Mouse (Mus musculus) left cerebral cortex, adult 8-10 months (tissue): ENCODE data around the gene Gm20388. TPM values are rescaled to one million over a fixed set of nuclear protein-coding genes. Genes with fewer than 3 reads are reported as not detected.
A peak's percentile ranks its signal among the peaks of the same experiment; 100 is the strongest.
"Not testable (repeated sequence)": the region's sequence is repeated elsewhere in the genome, so short reads cannot be mapped to it uniquely, and the experiment has no call there.

Experiments
- DNase-seq, 2 experiments: peaks; one replicate each; pipeline ENCODE4 v3.0.0; 2022; ENCODE audit warnings: low spot score in 2 of 2
- total RNA-seq, 4 experiments: library from RNA; stranded (reverse); gene quantifications; 2 replicates each; pipeline ENCODE4 v1.2.4; 2022

Gm20388 gene
- total RNA-seq, 4 experiments from 2014 or later, result 10.4 to 20.8 (median 16.4) TPM

DNA sequence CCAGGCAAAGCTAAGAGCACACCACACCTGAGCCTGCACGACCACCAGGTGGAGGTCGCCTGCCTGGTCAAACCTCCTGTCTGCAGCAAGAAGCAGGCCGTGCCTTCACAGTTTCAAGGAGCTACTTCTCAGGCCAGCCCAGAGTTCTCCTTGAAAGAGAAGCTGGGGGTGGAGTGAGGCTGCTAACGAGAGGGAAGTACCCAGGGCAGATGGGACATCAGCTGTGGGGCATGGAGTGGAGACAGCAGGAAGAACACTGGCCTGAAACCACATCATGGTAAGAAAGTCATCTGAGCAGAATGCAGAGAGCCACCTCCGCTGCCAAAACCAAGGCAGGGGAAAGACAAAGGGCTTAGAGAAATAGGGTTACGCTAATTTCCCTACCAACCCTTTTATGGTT, 753.9 kb downstream of the Gm20388 start:
- DNase-seq, result no peak

- no peak for DNase-seq
Measured at GRCm38 (mm10) chr8:120665726-120666455, 755.2 kb downstream of the Gm20388 start.

DNA sequence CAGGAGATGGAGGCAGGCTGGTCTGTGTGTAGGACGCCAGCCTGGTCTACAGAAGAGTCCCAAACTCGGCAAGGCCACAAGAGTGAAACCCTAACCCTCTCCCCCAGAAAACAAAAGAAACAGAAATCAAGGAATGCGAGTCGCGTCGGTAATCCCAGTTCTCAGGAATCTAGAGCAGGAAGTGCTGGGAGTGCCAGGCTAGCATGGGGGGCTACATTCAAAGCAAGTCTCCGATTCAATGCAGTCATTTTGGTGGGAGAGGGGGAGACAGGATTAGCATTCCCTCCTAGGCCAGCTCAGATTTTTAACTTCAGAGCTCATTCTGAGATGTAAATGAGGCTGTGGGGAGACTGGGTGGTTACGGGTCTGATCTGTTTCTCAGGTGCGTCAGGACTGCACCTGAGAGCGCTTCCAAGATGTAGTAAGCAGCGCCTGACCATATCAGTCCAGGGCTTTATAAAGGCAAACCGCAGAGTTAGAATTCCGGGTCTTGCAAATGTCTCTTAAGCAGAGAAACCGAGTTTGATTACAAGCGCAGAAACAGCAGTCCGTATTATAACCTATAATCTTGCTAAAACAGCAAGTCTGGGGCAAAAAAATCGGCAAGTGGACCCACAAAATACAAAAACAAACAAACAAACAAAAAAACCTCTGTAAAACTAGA, 756.3 kb downstream of the Gm20388 start:
- DNase-seq, result no peak

- DNase-seq, result peak; percentile 73 to 85
Measured at GRCm38 (mm10) chr8:120667561-120668373, 757.1 kb downstream of the Gm20388 start, which contains the start of the genes Gm27021 and Cox4i1. Gene Gm27021 (minus strand): TSS chr8:120668079. Gene Cox4i1 (plus strand): TSS chr8:120668222.

- DNase-seq, result no peak
Measured at GRCm38 (mm10) chr8:120668374-120668905, 757.8 kb downstream of the Gm20388 start, which contains the start of gene Emc8. Gene Emc8 (minus strand): TSS chr8:120668573.

DNA sequence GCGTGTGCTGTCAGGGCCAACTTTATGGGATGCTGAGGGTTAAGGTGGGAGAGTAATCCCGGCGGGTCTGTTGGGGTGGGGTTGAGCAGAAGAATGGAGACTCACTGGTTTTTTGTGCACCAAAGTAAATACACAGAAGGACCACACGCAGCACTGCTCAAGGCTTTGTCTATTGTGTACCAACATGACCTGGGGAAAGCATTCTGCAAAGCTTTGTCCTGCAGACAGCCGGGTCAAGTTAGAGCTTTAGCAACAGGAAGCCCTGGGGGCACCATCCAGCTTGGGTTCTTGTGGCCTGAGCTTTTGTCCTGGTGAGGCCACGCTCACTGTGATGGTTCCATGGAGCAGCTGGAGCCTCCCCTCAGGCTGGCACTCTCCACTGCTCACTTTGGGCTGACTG, 761.1 kb downstream of the Gm20388 start:
- DNase-seq, result no peak

DNA sequence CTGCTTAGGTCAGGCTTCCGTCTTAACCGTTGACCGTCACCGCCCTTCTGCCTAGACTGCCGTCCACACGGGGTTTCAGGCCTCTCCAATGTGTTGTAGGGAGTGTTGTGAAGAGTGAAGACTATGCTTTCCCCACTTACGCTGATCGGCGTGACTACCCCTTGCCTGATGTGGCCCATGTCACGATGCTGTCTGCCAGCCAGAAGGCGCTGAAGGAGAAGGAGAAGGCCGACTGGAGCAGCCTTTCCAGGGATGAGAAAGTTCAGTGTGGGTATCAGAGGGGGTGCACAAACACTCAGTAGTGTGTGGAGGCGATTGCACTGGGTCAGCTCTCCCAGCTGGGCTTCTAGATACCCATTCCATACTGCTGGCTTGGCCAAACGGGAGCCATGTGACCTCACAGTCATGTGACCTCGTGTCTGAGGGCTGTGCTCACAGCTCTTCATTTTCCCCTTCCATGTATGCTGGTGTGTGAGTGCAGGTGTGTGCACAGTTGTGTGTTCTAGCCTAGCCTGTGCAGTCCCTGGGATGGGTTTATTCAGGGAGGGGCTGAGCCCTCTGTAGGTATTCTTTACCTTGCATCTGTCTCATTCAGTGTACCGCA, 762.1 kb downstream of the Gm20388 start:
- DNase-seq, result no peak

DNA sequence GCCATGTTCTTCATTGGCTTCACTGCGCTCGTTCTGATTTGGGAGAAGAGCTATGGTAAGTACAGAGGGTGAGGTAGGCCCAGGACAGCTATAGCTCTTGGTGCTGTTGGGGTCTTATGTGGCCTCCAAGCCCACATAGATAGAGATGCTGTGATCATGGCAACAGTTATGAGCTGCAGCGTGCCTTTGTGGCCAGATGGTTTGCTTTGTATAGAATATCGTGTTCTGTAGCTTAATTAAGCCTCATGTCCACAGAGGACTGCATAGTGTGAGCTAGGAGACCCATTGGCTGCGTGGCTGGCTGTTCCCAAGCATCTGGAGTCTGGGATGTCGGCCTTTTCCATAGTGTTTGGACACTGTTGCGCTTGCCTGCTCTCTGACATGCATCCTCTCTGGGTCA, 762.7 kb downstream of the Gm20388 start:
- DNase-seq, result no peak

GRCm38 (mm10) chr8:120675718-120676117, 765.1 kb downstream of the Gm20388 start:
- no peak for DNase-seq

GRCm38 (mm10) chr8:120678447-120678846, 767.8 kb downstream of the Gm20388 start:
- peak; percentile 60 to 81 for DNase-seq

DNA sequence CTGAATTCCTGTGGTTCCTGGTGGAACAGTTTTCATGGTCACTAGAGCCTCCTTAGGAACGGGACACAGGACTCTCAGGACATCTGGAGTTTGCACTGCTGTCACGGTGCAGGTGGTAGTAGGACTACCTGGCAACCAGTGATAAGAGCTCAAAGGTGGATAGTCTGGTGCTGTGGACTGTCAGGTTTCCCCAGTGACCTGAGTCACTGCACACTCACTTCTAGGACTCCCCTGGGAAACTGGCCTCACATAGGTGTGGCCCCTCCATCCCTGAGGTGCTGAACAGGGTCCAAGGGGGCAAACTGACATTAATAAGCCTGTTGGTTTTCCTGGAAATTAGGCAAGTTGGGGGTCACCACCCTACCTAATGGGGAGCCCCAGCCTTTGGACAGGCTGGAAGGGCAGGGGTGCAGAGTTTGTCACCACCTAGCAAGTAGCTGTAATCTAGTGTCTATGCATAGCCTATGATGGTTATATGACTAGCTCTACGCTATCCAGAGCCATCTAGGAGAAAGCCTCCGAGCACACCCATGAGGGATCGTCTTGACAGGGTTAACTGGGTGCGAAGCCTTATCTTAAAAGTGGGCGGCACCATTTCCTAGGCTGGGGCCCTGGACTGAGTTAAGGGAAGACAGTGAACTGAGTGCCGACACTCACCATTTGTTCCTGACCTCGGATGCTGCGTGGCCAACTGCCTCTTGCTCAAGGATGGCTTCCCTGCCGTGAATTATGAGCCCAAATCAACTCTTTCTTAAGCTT, 769.2 kb downstream of the Gm20388 start:
- DNase-seq, result no peak

GRCm38 (mm10) chr8:120680405-120680804, 769.8 kb downstream of the Gm20388 start:
- DNase-seq, result not testable (repeated sequence)

DNA sequence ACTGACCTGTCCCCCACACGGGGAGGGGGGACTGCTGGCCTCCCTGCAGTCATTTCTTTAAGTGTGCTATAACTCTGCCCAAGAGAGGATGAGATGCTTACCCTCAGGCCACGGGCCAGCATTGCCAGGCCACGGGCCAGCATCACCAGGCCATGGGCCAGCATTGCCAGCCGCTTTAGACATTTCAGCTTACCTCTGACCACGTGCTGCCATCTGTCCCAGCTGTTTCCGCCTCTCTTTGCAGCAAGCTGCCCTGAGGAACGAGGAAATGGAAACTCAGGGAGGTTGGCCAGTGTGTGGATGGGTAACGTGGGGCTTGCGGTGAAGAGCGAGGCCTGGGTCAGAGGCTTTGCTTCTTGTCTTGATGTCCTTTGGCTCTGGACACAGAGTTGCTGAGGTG, 770.5 kb downstream of the Gm20388 start:
- no peak for DNase-seq

DNA sequence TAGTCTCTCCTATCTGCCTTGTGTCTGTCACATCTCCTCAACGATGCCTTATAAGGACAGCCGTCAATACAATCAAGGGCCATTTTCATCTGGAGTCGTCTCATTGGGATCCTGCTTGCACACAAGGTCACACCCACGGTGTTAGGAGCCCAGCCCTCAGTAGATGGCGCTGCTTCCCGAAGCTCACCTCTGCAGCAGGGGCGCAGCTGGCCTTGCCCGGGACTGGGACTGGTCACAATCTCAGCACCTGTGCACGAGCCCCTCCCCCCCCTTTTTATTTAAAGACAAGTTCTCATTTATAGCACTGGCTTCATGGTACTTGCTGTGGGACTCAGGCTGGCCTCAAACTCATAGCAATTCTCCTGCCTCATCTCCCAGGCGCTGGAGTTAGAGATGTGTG, 773.0 kb downstream of the Gm20388 start:
- no peak for DNase-seq

DNA sequence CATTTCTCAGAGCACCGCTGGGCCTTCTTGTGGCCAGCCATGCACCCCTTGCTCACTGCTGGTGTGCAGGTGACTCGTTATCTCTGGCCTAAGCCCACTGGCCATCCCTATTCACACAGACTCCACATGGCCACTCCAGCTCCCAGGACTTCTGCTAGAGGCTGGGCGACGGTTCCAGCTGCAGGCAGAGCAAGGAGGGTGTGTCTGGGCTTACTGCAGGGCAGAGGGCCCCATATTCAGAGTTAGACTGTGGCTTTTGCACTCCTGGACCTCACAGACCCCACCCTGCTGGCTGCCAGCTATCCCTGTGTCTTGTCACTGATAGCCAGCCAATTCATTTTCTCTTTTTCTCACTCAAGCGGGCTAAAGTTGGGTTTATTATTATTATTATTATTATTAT, 773.4 kb downstream of the Gm20388 start:
- DNase-seq, result no peak

- DNase-seq, result no peak
Measured at GRCm38 (mm10) chr8:120685097-120685496, 774.5 kb downstream of the Gm20388 start.

DNA sequence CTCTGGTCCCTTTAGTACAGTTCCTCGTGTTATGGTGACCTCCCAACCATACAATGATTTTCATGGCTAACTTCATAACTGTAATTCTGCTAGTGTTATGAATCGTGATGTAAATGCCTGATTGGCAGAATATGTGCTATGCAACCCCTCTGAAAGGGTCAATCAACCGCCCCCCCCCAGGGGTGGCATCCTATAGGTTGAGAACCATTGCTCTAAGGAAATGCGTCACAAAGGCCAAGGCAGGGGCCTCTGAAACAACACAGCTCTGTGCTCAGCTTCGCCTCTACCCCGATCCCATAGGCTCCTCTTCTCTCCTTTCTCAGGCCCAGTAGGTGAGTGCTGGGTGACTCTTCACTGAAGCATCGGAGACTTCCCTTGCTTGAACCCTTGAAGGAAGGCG, 775.0 kb downstream of the Gm20388 start:
- DNase-seq, result no peak

DNA sequence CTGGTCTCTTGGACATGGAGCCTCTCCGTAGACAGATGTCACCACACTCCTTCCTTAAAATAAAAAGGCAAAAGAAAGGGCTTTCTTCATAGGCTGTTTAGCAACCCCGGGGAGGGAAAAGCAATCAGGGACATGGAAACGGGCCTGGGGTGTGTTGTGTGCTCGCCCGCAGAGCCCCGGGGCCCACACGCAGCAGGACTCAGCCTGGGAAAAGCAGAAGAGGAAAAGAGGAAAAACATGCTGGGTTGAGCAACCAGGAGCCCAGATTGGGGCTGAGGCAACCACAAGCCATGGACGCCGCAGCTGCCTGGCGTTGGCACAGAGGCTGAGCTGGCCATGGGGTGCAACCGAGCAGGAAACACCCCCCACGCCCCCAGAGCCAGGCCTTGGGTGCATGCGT, 775.4 kb downstream of the Gm20388 start:
- DNase-seq, result no peak

DNA sequence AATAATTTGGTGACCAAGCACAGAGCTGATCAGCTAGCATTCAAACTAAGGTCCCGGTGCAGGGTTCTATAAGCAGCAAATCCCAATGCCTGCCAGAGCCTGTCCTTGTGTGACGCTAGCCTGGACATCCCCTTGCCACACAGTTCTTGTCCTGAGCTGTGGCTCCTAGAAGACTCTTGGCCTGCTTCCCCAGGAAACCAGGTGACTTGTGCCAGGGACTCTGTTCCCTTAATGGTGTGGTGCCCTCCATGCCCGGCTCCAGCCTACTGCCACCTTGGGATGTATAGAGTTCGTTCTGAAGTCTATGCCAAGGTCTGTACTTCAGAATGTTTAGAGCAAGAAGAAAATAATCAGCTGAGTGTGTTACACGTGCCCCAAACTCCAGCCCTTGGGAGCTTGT, 775.9 kb downstream of the Gm20388 start:
- DNase-seq, result no peak

GRCm38 (mm10) chr8:120687786-120688185, 777.1 kb downstream of the Gm20388 start:
- DNase-seq, result no peak

GRCm38 (mm10) chr8:120688511-120688910, 777.9 kb downstream of the Gm20388 start:
- no peak for DNase-seq
